Mouse (Mus musculus): ENCODE measurements around the gene Cpvl. TPM values are rescaled to one million over a fixed set of nuclear protein-coding genes. Genes with fewer than 3 reads are reported as not detected.
A peak's percentile ranks its signal among the peaks of the same experiment; 100 is the strongest.

The Cpvl gene
- total RNA-seq (2021): under 1 TPM in 1 of 2 experiments, not detected in 1; 0.24 TPM

DNA sequence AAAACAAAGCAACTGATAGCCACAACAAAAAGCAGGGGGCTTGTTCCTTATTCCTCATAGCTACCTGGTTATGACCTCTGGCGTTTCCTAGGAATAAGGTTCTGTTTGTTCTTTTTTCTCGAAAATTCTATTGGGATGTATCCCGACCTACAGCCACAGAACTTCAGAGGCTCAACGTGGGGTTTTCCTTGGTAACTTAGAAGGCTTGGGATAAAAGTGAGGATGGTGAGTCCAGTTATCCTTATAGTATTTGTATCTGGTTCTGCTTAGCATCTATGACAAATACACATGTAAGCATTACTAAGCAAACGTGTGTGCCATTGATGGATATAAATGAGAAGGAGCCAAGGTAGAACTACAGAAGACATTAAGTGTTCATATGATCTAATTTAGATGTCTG lies at the start of gene Cpvl:
Cpvl (minus strand) TSS at position 101 of the 400 bp plus-strand sequence.
- no peak for DNase-seq (ENCODE audit: extremely low spot score in 1 of 2, low spot score in 2 of 2)
- intact Hi-C loops (cut with DNase I): no loop called here

DNA sequence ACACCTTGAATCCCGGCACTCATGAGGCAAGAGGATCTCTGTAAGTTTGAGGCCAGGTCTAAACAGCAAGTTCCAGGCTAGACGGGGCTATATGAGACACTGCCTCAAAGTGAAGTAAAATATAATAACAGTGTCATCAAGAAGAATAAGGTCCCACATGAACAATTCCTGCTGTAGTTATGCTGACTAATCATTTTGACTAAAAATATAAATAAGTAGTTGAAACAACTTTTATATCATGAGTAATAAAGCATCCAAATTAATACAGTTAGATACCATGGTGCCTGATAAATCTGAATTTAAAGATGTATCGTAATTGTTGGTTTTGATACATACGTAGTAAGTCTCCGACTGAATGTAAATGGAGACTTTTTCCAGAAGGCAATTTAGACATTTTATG lies 45.4 kb upstream of the Cpvl start:
- DNase-seq (ENCODE audit: extremely low spot score in 1 of 2, low spot score in 2 of 2): no peak
- intact Hi-C loops (cut with DNase I): no loop called here

- intact Hi-C loops (cut with DNase I): no loop called here
- DNase-seq (ENCODE audit: extremely low spot score in 1 of 2, low spot score in 2 of 2): peak in 1 of 2 experiments; percentile 34
Measured at GRCm38 (mm10) chr6:54021123-54021789, 42.8 kb upstream of the Cpvl start.

DNA sequence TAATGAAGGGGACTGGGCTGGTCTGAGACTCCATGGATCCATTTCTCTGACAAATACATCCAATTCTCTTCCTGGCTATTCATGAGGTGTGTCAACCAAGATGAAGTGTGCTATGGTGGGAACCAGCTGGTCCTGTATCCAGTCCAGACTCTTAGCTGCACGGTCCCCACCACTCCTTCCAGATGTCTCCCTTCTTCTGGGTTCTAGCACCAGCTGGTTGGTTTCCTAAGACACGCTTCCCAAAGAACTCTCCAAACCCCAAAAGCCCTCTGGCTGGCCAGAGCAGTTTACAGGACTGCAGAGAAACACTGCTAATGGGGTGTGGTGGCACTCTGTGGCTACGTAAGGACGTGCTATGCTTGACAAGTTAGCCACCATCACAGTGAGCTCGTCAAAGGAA lies 40.4 kb upstream of the Cpvl start:
- DNase-seq (ENCODE audit: extremely low spot score in 1 of 2, low spot score in 2 of 2): no peak
- intact Hi-C loops (cut with DNase I): no loop called here

DNA sequence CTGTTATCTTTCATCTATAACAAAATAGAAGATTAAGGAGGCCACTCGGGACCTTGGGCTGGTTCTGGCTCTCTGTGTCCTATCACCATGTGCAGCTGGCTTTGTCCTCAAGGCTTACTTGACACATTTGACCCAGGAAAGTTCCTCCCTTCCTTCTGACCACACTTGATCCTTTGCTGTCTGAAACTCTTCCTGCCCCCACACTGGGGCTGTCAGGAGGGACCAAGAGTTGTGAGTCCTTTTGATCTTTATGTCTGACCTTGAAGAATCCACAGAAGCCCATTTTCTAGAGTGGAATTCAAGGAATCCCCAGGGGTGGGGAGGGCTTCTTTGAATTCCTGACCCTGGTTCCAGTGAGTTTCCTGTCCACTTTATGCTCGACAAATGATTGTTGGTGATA lies 39.6 kb upstream of the Cpvl start:
- intact Hi-C loops (cut with DNase I): no loop called here
- DNase-seq (ENCODE audit: extremely low spot score in 1 of 2, low spot score in 2 of 2): no peak

GRCm38 (mm10) chr6:54012163-54012562 lies 33.7 kb upstream of the Cpvl start:
- DNase-seq (ENCODE audit: extremely low spot score in 1 of 2, low spot score in 2 of 2): no peak
- intact Hi-C loops (cut with DNase I): no loop called here

DNA sequence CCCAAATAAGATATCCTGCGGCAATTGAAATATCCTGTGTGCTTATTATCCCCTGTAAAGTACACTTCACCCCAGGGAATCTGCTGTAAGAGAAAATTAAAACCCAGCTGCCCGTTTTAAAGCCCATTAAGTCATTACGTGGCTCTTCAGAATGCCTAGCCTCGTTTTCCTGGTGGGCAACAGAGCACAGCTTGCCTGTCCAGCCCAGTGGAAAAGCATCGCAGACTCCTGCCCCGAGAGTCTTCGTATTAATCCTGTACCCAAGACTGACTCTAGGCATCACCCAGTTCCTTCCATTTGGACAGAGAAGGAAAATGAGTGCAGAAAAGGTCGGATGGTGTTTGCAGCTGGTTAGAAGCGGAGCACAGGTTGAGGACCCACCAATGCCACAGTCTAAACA lies 31.9 kb upstream of the Cpvl start:
- DNase-seq (ENCODE audit: extremely low spot score in 1 of 2, low spot score in 2 of 2): no peak
- intact Hi-C loops (cut with DNase I): no loop called here

GRCm38 (mm10) chr6:54009293-54009692 lies 30.8 kb upstream of the Cpvl start:
- intact Hi-C loops (cut with DNase I): no loop called here
- DNase-seq (ENCODE audit: extremely low spot score in 1 of 2, low spot score in 2 of 2): no peak

DNA sequence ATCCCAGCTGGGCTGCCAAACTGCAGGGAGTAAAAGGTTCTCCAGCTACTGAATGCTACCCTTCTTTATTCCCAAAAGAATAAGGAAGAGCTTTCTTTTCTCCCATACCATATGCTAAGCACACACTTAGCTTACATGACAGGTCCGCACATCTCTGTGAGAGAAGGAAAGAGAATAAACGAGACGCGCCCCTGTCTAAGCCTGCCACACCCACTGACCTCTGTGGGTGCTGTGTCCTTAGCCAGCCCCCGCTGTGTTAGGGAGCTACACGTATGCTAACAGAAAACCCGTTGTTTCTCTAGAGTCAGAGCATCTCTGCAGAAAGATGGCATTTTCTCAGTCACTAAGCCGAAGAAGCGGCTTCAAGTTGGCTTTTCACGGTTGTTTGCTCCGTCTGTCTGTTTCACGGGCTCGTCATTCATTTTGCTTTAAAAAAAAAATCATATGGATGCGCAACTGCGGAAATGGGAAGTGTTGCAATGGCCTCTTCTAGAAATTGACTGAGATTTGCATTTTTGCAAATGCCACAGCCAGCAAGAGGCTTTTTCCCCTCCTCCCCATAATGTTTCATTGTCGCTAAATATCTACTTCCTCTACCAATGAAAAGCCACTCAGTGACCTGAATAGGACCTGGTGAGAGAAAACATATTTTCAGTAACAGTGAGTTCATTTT lies 30.1 kb upstream of the Cpvl start:
- peak in 1 of 2 experiments; percentile 13 for DNase-seq (ENCODE audit: extremely low spot score in 1 of 2, low spot score in 2 of 2)
- intact Hi-C loops (cut with DNase I): no loop called here

DNA sequence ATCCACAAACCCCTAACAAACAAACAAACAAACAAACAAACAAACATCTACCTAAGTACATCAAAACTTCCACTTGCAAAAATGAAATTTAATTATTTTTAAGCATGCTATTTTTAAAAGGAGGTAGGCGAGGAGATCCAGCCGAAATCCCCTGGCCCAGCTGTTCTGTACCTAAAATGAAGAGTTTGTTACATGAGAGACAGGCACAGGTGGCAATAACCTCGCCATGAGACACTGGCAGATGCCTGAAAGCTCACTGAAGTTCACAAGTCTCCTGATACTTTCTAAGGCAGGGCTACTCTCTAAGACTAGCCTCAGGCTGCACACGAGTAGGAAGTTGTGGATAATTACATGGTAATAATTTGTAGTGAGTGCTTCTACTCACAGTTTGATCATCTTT lies 26.8 kb upstream of the Cpvl start:
- DNase-seq (ENCODE audit: extremely low spot score in 1 of 2, low spot score in 2 of 2): no peak
- intact Hi-C loops (cut with DNase I): no loop called here

DNA sequence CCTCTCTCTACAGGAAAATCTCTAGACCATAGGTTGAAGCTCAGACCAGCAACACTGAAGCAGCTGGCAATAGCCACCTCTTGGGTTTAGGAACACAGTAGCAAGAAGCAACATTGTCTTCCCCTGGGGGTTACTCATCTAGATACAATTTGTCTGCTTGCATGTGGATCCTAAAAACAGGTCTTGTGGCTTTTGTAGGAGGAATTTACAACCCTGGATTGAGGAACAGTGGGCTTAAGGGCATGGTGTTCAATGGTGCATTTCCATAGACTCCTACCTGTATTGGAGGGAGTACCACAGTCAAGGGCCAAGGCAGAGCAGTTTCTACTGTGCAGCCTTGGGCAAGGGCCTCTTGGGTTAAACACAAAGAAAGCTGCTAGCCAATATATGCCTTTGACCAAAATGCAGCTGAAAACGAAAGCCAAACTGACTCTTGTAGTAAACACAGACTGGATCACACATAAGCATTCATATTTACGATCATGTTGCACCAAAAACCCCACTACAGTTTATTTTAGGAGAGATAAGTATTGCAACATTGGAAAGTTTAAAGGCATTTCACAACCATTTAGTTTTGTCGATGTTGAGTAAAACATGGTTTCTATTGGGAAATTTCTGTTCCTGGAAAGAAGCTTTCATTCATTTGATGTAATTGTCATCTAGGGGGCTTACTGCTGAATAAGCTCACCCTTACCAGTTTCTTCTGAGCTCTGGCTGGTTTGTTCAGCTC lies 17.9 kb upstream of the Cpvl start:
- intact Hi-C loops (cut with DNase I): no loop called here
- DNase-seq (ENCODE audit: extremely low spot score in 1 of 2, low spot score in 2 of 2): no peak

- DNase-seq (ENCODE audit: extremely low spot score in 1 of 2, low spot score in 2 of 2): no peak
- intact Hi-C loops (cut with DNase I): no loop called here
Measured at GRCm38 (mm10) chr6:53995519-53995918, 17.0 kb upstream of the Cpvl start.

- intact Hi-C loops (cut with DNase I): no loop called here
- no peak for DNase-seq (ENCODE audit: extremely low spot score in 1 of 2, low spot score in 2 of 2)
Measured at GRCm38 (mm10) chr6:53992386-53992785, 13.9 kb upstream of the Cpvl start.

GRCm38 (mm10) chr6:53987235-53987634 lies 8.8 kb upstream of the Cpvl start:
- intact Hi-C loops (cut with DNase I): no loop called here
- DNase-seq (ENCODE audit: extremely low spot score in 1 of 2, low spot score in 2 of 2): no peak

DNA sequence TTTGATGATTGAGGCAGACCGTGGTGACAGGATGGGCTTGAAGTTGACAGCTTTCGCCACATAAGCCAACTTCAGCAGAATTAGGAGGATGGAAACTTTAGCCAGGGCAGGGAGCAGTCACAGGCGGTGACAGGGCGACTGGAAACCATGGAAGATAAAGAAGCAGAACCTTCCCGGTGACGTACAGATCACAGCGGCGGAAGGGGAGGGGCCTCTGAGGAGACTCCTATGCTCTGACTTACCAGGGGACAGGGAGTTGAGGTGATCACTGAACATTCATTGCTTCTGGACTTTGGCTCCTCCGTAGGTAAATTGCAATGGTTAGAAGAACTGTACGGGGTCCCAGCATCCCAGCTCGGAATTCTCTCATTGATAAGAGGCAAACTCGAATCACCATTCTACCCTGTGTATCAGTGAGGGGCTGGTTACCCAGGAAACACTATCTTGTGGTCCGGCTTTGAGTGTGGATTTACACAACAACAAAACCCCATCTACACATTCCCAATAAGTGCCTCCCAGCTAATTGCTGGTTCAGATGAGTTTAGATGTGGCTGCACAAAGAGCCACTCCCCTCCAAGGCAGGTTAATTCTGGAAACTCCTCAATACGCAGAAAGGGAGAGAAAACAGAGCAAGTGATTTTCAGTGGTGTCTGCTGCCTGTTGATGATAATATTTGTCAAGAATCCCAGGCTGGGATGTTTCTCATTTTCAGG lies 8.0 kb upstream of the Cpvl start:
- intact Hi-C loops (cut with DNase I): no loop called here

GRCm38 (mm10) chr6:53983820-53984219 lies 5.3 kb upstream of the Cpvl start:
- intact Hi-C loops (cut with DNase I): no loop called here

More for the DNA sequence above, 8.0 kb upstream of the Cpvl start:
- DNase-seq (ENCODE audit: extremely low spot score in 1 of 2, low spot score in 2 of 2): no peak

GRCm38 (mm10) chr6:53982612-53983011 lies 4.1 kb upstream of the Cpvl start:
- intact Hi-C loops (cut with DNase I): no loop called here
- no peak for DNase-seq (ENCODE audit: extremely low spot score in 1 of 2, low spot score in 2 of 2)

More at GRCm38 (mm10) chr6:53983820-53984219, 5.3 kb upstream of the Cpvl start:
- no peak for DNase-seq (ENCODE audit: extremely low spot score in 1 of 2, low spot score in 2 of 2)

DNA sequence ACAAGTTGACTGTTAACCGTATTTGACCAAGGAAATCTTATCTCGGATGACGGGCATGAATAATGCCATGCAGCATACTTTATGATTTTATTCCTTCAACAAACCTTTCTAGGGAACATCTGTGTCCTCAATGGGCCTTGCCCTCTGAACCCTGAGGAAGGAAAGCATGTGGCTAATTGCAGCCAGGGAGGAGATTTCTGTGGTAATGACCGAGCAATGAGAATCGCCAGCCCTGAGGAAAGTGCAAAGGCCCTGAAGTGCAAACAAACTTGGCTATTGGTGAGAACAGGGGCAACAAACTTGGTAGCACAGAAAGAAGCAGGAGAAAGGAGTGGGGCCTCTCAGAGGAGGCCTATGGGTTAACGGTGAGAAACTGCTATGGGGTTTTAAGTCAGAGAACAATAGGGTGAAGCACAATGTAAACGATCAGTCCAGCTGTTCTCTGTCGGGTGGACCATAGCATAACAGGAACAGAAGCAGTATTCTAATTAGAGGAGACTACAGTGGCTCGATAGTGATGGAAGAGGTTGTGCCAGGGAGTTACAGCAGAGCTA lies 3.7 kb upstream of the Cpvl start:
- no peak for DNase-seq (ENCODE audit: extremely low spot score in 1 of 2, low spot score in 2 of 2)
- intact Hi-C loops (cut with DNase I): no loop called here

- intact Hi-C loops (cut with DNase I): no loop called here
Measured at GRCm38 (mm10) chr6:53980817-53981480, 2.5 kb upstream of the Cpvl start.

More at GRCm38 (mm10) chr6:53980817-53981480, 2.5 kb upstream of the Cpvl start:
- DNase-seq (ENCODE audit: extremely low spot score in 1 of 2, low spot score in 2 of 2): no peak

All from left cerebral cortex, postnatal 10 days (tissue).